Mouse (Mus musculus) CD4-positive, CD25-positive, alpha-beta regulatory T cell, adult 2 months (primary cell): Measurements from ENCODE around the gene Hsd17b3.
"Not testable (repeated sequence)": the region's sequence is repeated elsewhere in the genome, so short reads cannot be mapped to it uniquely, and the experiment has no call there.

Experiments
- DNase-seq: peaks from one replicate; pipeline ENCODE4 v3.0.0-alpha.2; 2012; ENCODE audit warnings: low read depth, low spot score

Gene Hsd17b3

GRCm38 (mm10) chr13:64083331-64083730 is 5.7 kb downstream of the Hsd17b3 start:
- DNase-seq, result no peak

GRCm38 (mm10) chr13:64081012-64081919 is 7.8 kb downstream of the Hsd17b3 start:
- no peak for DNase-seq

DNA sequence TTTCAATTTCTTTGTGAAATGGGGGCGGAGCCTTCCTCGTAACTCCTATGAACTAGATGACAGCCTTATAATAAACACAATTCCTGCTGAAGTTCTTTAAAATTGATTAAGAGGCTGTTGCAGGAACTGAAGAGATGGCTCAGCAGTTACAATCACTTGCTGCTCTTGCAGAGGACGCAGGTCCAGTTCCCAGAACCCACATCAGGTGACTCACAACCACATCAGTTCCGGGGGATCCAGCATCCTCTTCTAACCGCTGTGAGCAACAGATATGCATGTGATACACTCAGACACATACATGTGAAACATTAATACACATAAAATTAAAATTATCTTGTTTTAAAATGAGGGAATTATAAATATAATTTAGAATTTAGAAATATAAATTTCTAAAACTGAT is 11.4 kb downstream of the Hsd17b3 start:
- no peak for DNase-seq

GRCm38 (mm10) chr13:64076074-64076473 is 13.0 kb downstream of the Hsd17b3 start:
- DNase-seq, result no peak

- no peak for DNase-seq
Measured at GRCm38 (mm10) chr13:64066653-64067052, 22.4 kb downstream of the Hsd17b3 start.

DNA sequence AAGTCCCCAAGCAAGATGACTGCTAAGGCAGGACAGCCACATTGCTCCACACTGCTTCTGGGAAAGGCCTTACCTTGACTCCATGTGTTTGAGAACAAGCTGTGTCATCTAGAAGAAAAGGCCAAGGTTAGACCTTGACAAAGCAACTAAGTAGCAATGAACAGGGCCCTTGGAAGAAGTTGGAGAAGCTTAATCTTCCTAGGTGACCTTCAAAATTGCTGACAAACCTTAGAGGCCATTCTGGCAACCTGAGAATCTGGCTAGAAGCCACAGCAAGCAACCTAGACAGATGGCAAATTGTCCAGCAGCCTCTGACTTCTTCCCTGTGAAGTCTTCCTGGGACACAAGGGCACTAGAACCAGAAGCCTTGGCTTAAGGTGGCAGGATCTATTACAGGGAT is 24.8 kb downstream of the Hsd17b3 start:
- DNase-seq, result no peak

- DNase-seq, result no peak
Measured at GRCm38 (mm10) chr13:64060935-64061506, 28.0 kb downstream of the Hsd17b3 start.

DNA sequence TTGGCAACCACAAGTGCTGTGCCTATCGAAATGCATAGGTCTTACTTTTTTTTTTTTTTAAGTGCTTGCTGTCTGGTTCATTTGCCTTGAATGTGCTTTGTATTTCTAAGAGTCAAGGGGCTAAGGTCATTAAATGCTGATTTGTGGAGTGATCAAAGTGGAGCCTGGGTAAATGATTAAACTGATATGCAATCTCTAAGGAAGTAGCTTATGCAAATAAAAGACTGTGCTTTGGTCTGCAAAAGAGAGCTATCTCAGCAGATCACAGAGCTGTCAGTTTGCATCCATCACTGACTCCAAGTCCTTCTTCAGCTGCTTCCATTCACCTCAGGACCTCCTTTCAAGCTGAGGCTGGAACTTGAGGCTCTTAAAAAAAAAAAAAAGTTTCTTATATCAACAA is 35.1 kb downstream of the Hsd17b3 start:
- DNase-seq, result no peak

- DNase-seq, result not testable (repeated sequence)
Measured at GRCm38 (mm10) chr13:64052281-64052680, 36.7 kb downstream of the Hsd17b3 start.

- DNase-seq, result no peak
Measured at GRCm38 (mm10) chr13:64050895-64051294, 38.1 kb downstream of the Hsd17b3 start.

DNA sequence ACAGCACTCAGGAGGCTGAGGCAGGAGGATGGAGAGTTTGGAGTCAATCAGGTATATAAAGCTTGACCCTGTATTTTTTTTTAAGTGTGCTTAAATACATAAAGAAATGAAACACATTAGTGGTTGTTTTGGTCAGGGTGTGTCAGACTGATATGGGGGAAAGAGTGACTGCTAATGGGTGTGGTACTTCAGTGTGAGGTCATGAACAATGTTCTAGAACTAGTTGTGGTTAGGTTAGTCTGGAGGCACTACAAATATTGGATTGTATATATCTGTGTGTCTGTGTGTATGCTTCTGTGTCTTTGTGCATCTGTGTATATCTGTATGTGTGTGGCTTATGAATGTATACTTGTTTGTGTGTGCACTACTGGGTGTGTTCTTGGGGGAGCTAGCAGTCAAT is 39.5 kb downstream of the Hsd17b3 start:
- DNase-seq, result no peak

DNA sequence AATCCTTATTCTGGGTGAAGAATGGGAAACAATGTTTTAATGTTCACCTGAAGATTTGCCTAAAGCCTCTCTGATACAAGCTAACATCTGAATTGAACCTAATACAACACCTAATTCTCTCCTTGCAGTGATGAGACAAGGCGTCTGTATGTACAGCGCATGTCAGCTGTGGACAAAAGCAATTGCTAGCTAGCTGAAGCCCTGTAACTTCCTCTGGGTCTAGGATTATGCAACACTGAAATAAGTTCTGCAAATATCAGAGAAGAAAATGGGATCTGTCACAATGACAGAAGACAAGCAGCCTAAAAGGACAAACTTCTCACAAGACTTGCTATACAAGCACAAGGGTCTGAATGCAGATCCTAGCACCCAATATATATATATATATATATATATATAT is 40.6 kb downstream of the Hsd17b3 start:
- no peak for DNase-seq

- no peak for DNase-seq
Measured at GRCm38 (mm10) chr13:64039976-64040375, 49.1 kb downstream of the Hsd17b3 start.

- peak; percentile 7 for DNase-seq
Measured at GRCm38 (mm10) chr13:64038114-64038513, 50.9 kb downstream of the Hsd17b3 start.

DNA sequence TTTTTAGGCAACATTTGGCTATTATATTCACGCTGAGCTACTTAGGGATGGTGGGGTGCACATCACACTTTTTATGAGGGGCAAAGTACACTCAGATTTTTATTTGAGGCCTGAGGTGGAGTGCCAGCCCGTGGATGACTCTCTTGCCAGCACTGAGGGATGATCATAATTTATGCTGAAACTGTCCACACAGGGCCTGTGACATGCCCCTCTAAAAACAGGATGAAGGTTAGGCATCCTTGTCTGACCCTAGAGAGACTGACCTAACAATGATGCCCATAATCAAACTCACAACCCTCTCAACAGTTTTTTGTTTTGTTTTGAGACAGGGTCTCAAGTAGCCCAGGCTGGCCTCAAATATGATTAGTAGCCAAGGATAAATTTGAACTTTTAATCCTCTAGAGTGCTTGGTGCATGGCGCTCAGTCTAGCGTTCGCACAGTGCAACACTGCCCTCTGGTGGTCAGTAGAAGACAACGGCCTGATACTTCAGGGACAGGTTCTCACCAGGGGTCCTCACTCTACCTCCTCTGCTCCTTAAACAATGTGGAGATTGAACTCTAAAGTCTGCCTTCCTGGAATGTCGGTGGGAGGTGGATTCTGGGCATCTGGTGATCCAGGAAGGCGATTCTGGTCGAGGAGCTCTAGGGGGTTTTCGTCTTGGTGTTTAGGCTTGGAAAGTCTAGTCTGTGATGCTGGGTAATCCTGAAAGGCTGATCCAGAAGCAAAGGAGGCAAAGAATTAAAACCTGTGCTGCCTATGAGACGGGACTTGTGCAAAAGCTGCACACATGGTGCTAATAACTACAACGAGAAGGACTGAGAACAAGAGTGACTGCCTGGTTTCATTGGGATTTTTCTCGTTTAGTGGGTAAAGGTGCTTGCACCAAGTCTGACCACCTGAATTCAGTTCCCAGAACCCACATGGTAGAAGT is 52.7 kb downstream of the Hsd17b3 start:
- DNase-seq, result peak; percentile 87

- no peak for DNase-seq
Measured at GRCm38 (mm10) chr13:64035036-64035435, 54.0 kb downstream of the Hsd17b3 start.

- DNase-seq, result no peak
Measured at GRCm38 (mm10) chr13:64033921-64034320, 55.1 kb downstream of the Hsd17b3 start.

DNA sequence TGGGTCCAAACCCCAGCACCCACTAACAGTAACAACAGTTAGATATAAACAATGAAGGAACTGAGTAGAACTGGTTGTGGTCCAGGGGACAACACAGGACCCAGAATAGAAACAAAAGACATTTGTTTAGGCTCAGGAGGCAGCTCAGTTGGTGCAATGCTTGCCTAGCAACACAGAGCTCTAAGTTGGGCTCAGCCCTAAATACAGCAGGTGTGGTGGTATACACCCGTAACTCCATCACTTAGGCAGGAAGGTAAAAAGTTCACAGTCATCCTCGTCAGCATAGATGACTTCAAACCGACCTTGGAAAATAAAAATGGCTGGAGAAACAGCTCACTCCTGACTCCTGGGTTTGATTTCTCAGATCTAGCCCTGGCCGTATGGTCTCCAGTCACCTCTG is 55.8 kb downstream of the Hsd17b3 start:
- DNase-seq, result no peak

DNA sequence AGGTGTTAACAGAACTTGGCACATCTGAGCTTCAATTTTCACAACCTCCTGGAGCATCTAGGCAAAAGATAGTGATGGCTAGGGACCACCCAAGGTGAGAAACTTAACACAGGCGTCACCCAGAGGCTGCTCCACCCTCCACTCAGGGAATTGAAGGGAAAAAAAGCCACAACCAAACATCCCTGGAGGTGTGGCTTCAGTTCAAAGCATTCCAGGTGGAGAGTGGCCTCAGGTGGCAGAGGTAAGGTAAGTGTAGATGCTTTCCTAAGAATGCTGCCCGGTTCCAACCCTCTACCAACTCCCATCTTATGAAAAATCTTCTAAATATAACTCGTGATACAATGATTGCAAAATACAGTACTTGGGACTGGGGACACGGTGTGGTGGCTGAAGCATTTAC is 57.8 kb downstream of the Hsd17b3 start:
- DNase-seq, result no peak

GRCm38 (mm10) chr13:64030792-64031191 is 58.2 kb downstream of the Hsd17b3 start:
- no peak for DNase-seq

DNA sequence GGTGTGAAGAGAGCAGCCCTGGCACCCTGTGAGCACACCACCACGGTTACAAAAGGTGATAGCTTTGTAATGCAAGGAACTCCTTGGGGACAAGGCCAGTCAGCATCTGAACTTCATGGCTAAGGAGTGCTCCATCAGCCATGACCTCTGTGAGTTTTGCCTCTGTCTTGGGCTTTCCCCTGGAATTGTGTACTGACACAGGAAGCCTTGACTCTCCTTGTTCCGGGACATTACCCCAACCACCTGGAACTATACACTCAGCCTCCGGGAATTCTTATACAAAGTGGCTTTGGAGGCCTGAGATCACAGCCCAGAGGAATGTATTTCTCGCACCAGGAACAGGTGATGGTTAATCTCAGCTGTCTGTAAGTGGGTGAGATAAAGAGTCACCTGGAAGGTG is 64.2 kb downstream of the Hsd17b3 start:
- no peak for DNase-seq
